Mouse (Mus musculus) forebrain, embryonic 10.5 days (tissue): ENCODE data around the gene Polrmt. TPM values are rescaled to one million over a fixed set of nuclear protein-coding genes. Genes with fewer than 3 reads are reported as not detected.

Experiments
- DNase-seq: peaks from one replicate; pipeline ENCODE4 v3.0.0-alpha.2; 2017; ENCODE audit warnings: low spot score; ENCODE audit errors: extremely low spot score
- H3K27ac ChIP-seq: fragments of 300-500 bp; sonication (generic); 2 replicates; pipeline ENCODE4 v1.5.1; 2016; ENCODE audit warnings: mild to moderate bottlenecking
- H3K27me3 ChIP-seq: fragments of 300-500 bp; sonication (generic); 2 replicates; pipeline ENCODE4 v1.6.1; 2016; ENCODE audit warnings: mild to moderate bottlenecking; ENCODE audit not compliant: poor library complexity, severe bottlenecking
- H3K36me3 ChIP-seq: fragments of 300-500 bp; sonication (generic); replicated peaks from 2 replicates; pipeline ENCODE4 v1.6.1; 2016; ENCODE audit warnings: mild to moderate bottlenecking, moderate library complexity
- H3K4me1 ChIP-seq: fragments of 300-500 bp; sonication (generic); 2 replicates; pipeline ENCODE4 v1.6.1; 2016
- H3K4me3 ChIP-seq: fragments of 300-500 bp; sonication (generic); 2 replicates; pipeline ENCODE4 v1.5.1; 2016; ENCODE audit warnings: mild to moderate bottlenecking, moderate library complexity
- H3K9me3 ChIP-seq: fragments of 300-500 bp; sonication (generic); 2 replicates; pipeline ENCODE4 v1.6.1; 2016; ENCODE audit warnings: mild to moderate bottlenecking, moderate library complexity
- WGBS: fragments of 180-500 bp; shearing (Covaris S2); methylation state at CpG from one replicate; pipeline ENCODE4 v1.1.7; 2016; 5-methylcytosine and 5-hydroxymethylcytosine counted together
- polyA plus RNA-seq: library from polyadenylated mRNA; unstranded; fragments of >200 nt; fragmentation: Nextera tagmentation; extraction: Ambion mirVana; gene quantifications from 2 replicates; pipeline ENCODE4 v1.2.1, GENCODE M21; 2016

The Polrmt gene
- polyA plus RNA-seq, 1 experiment from 2014 or later, result 52.9 TPM

DNA sequence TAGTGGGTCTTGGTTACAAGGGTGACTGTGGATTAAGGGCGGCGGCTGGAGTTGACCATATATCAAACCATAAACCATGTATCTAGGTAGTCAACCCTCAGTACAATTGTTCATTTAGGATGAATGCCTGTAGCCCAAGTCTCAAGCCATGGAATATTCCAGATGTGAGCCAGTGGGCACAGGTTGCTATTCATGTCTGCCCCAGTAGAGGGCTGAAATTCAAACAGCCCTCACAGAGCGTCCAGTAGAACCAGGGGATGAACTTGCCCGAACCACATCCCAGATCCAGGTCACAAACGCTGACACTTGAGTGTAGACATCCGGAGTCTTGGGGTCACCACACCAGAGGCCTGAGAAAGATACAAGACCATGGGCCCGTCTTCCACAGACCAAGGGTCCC lies 36.7 kb upstream of the Polrmt start:
- H3K9me3 ChIP-seq, result no peaks in the 10 kb centered on the region
- WGBS, result 69% methylated on average over 7 of the region's 7 CpGs
- peaks cover 77% of the 10 kb centered on the region for H3K27me3 ChIP-seq
- peaks cover 45% of the 10 kb centered on the region for H3K4me1 ChIP-seq
- H3K4me3 ChIP-seq, result no peak overlapping the region
- no peak overlapping the region for H3K27ac ChIP-seq
- no peak for DNase-seq
- H3K36me3 ChIP-seq, result no peaks in the 10 kb centered on the region

DNA sequence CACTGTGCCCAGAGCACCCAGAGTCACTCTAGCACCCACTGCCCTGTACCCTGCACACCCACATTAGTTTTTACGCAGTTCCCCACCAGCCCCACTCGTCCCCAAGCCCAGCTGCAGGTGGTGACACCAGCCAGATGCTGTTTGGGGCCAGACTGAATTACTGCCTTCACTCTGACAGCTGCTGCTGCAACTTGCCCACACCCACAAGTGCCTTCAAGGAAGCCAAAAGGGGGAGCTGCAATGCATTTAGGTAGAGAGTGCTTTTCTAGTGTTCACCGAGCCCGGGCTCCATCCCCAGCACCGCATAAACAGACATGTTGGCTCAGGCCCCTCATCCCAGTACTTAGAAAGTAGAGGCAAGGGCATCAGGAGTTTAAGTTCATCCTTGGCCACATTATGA lies 35.6 kb upstream of the Polrmt start:
- DNase-seq, result no peak
- Histone ChIP-seq H3K9me3 (no peaks in the 10 kb centered on the region), H3K36me3 (no peaks in the 10 kb centered on the region), H3K4me1 (peaks cover 56% of the 10 kb centered on the region), H3K27ac (no peak overlapping the region), H3K27me3 (peaks cover 83% of the 10 kb centered on the region), H3K4me3 (no peak overlapping the region)
- WGBS, result 66% methylated on average over 5 of the region's 5 CpGs

DNA sequence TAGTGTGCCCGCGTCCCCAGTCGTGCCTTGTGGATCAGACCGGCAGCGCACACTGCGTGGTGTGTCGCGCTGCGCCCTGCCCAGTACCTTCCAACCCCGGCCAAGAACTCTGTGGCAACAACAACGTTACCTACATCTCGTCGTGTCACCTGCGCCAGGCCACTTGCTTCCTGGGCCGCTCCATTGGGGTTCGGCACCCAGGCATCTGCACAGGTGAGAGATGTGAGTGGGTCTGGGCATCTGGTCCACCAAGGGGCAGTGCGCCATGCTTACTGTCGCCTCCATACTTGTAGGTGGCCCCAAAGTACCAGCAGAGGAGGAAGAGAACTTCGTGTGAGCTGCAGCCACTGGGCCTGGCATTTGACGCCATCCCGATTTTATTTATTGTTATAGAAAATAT lies 34.8 kb upstream of the Polrmt start:
- no peak for DNase-seq
- H3K4me3 ChIP-seq, result peak overlapping the region; percentile 55
- WGBS, result 27% methylated on average over 21 of the region's 21 CpGs
- H3K4me1 ChIP-seq, result peaks cover 57% of the 10 kb centered on the region
- no peaks in the 10 kb centered on the region for H3K36me3 ChIP-seq
- H3K9me3 ChIP-seq, result no peaks in the 10 kb centered on the region
- peaks cover 91% of the 10 kb centered on the region for H3K27me3 ChIP-seq
- no peak overlapping the region for H3K27ac ChIP-seq

DNA sequence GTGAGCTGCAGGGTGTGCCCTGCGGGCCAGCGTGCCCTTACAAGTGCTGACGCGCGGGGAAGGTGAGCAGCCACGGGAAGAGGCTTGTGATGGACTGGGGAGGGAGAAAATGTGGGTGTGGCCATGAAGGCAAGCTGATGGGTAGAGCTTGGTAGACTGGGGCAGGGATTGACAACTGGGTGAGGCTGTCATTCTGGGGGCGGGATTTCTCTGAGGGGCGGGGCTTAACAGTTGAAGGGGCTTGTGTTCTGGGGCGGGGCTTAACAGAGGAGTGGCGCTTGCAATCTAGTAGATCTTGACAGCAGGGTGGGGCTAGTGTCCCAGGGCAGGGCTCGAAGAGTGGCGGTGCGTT lies 34.3 kb upstream of the Polrmt start:
- H3K4me3 ChIP-seq, result peak overlapping the region; percentile 55
- H3K4me1 ChIP-seq, result peaks cover 57% of the 10 kb centered on the region
- no peaks in the 10 kb centered on the region for H3K36me3 ChIP-seq
- no peak for DNase-seq
- no peak overlapping the region for H3K27ac ChIP-seq
- 2% methylated on average over 13 of the region's 13 CpGs for WGBS
- H3K27me3 ChIP-seq, result peaks cover 92% of the 10 kb centered on the region
- H3K9me3 ChIP-seq, result no peaks in the 10 kb centered on the region

DNA sequence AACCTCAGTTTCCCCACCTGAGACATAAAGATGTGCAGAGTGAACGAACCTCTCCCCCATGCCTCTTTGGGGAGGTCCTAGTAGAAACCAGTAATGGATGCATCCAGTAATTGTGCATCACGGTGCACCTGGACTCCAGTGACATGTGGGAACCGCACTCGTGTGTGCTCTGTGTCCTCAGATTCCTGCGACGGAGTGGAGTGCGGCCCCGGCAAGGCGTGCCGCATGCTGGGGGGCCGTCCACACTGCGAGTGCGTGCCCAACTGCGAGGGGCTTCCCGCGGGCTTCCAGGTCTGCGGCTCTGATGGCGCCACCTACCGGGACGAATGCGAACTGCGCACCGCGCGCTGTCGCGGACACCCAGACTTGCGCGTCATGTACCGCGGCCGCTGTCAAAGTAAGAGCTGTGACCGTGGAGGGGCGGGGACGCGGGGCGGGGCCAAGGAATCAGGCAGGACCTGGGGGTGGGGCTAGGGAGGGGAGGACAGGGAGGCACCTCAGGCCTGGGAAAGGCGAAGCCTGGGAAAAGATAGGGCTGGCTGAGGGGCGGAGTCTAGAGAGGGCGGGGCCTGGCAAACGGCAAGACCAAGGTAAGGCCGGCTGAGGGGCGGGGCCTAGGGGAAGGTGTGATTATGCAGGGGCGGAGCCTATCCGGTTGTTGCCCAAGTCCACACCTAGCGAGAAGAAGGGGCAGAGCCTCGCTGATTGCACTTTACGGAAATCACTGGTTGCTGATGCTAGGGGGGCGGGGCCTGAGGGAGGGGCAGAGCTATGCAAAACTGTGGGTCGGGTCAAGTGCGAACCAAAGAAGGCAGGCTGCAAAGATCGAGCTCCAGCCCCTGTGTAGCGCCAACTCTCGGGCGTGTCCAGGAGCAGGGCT lies 33.6 kb upstream of the Polrmt start:
- H3K4me3 ChIP-seq, result peak overlapping the region; percentile 55
- peaks cover 57% of the 10 kb centered on the region for H3K4me1 ChIP-seq
- peak overlapping the region; percentile 53 for H3K27ac ChIP-seq
- DNase-seq, result peak; percentile 97
- H3K9me3 ChIP-seq, result peaks cover 3% of the 10 kb centered on the region
- H3K27me3 ChIP-seq, result peaks cover 88% of the 10 kb centered on the region
- H3K36me3 ChIP-seq, result no peaks in the 10 kb centered on the region
- 2% methylated on average over 55 of the region's 55 CpGs for WGBS

DNA sequence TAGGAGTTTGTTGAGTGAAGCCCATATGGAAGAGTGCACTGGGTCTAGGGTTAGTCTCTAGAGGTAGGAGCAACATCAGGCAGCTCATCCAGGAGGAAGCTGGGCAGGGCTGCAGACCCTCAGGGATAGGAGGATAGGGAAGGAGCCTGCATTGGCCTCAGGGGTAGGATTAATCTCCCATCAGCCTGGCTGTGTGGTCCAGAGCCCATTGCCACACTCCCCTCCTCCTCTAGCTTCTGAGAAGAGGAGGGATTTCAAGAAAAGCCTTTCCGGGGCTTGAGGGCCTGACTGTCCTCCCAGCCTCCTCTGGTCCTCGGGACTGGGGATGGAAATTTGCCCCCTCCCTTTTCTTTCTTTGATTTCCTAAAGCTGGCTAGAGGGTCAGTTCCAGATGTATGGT lies 32.8 kb upstream of the Polrmt start:
- WGBS, result 8% methylated on average over 2 of the region's 2 CpGs
- Histone ChIP-seq H3K4me3 (no peak overlapping the region; the same call in 1 of the 2 replicates), H3K4me1 (peaks cover 52% of the 10 kb centered on the region)

DNA sequence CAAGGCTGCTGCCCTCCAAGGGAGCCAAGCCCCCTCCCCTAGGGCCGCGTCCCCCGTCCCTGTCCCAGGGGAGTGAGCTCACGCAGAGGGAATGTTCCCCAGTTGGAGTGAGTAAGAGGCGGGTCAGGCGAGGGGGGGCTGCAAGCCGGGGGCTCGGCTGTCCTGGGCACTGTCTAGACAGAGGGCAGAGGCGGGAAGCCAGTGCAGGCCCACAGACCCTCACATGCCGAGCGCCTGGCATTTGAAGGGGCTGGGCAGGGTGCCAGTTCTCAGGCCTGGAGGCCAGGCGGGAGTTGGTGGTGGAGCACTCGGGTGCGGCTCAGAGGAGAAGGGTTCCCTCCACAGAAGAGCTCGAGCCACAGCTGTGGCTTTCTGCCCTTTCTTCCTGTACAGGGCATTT lies 31.6 kb upstream of the Polrmt start:
- WGBS, result 19% methylated on average over 15 of the region's 15 CpGs
- Histone ChIP-seq H3K4me1 (peaks cover 51% of the 10 kb centered on the region), H3K4me3 (peak overlapping the region; percentile 22; the same call in 1 of the 2 replicates), H3K9me3 (peaks cover 8% of the 10 kb centered on the region), H3K36me3 (no peaks in the 10 kb centered on the region), H3K27ac (0 out of 2 replicates have a peak overlapping the region, but pooled peaks have one; percentile 2), H3K27me3 (peaks cover 71% of the 10 kb centered on the region)
- no peak for DNase-seq

More for the DNA sequence above, 32.8 kb upstream of the Polrmt start:
- peaks cover 8% of the 10 kb centered on the region for H3K9me3 ChIP-seq
- no peak overlapping the region for H3K27ac ChIP-seq
- no peaks in the 10 kb centered on the region for H3K36me3 ChIP-seq
- peaks cover 83% of the 10 kb centered on the region for H3K27me3 ChIP-seq
- DNase-seq, result no peak

DNA sequence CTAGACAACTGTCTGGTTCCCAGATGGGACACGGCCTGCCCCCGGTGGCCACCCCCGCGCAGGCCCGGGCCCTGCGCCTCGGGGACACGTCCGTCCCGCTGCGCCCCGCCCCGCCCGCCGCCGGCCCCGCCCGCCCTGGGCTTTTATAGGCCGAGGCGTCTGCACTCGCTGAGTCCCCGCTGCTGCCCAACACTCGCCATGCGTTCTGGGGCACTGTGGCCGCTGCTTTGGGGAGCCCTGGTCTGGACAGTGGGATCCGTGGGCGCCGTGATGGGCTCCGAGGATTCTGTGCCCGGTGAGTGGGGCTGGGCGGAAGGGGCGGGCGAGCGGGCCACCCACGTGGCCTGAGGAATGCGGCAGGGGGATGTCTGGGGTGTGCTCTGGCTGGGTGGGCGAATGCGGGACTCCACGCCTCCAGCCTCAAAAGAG lies 30.7 kb upstream of the Polrmt start, which contains the start of gene Fstl3:
Gene Fstl3, plus strand, starts transcription at position 170 of the 429 bp plus-strand sequence.
- no peaks in the 10 kb centered on the region for H3K36me3 ChIP-seq
- H3K27me3 ChIP-seq, result peaks cover 63% of the 10 kb centered on the region
- peaks cover 14% of the 10 kb centered on the region for H3K9me3 ChIP-seq
- peak within 1 kb of the TSS; percentile 52 for H3K4me3 ChIP-seq
- peak within 1 kb of the TSS; percentile 74 for H3K27ac ChIP-seq
- DNase-seq, result no peak
- H3K4me1 ChIP-seq, result peaks cover 51% of the 10 kb centered on the region
- 2% methylated on average over 39 of the region's 39 CpGs for WGBS

DNA sequence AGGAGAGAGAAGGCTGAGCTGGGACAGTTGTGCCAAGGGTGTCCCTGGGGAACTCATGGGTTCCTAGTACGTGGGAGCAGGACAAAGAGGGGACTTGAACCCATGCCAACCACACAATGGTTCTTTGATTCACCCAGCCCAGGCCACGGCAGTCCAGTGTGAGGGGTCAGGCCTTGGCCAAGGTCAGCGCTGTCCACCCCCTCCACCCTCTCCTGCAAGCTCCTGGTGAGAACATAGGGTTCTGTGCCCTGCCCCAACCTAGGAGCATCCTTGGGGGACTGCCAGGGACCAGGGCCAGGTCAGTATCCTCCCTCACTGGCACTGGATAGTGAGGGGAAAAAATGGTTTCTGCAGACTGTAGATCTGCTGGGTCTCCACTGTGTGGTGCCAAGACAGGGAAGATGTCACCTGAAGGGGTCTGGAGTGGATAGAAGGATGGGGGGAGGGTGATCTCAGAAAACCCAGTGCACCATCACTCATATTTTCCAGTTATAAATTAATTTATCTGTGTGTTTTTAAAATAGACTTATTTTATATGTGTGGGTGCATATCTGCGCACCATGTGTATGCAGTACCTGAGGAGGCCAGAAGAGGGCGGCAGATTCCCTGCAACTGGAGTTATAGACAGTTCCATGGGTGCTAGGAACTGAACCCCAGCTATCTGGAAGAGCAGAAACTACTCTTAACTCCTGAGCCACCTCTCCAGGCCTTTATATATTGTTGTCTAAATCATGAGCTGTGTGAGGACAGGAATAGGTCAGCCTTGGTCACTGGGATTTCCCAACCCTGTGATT lies 28.3 kb upstream of the Polrmt start:
- 77% methylated on average over 5 of the region's 5 CpGs for WGBS
- Histone ChIP-seq H3K4me1 (peaks cover 28% of the 10 kb centered on the region), H3K27me3 (peaks cover 50% of the 10 kb centered on the region), H3K4me3 (no peak overlapping the region), H3K36me3 (no peaks in the 10 kb centered on the region), H3K9me3 (peaks cover 14% of the 10 kb centered on the region), H3K27ac (no peak overlapping the region)
- no peak for DNase-seq

DNA sequence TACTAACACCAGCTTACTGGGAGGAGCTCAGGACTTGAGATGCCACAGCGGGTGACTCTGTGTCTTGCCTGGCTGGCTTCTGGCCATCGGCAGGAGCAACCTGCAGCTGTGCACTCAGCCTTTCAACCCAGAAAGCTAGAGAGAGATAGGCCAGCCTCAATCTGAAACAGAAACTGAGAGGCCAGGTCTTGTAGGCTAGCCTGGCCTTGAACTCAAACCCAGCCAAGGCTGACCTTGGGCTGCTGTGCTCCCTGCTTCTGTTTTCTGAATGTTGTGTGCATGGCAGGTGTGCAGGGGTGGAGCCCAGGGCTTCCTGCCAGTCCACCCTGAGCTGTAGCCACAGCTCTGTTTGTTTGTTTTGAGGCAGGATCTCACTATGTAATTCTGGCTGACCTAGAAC lies 26.8 kb upstream of the Polrmt start:
- WGBS, result 79% methylated on average over 2 of the region's 2 CpGs
- peaks cover 14% of the 10 kb centered on the region for H3K9me3 ChIP-seq
- no peak for DNase-seq
- H3K36me3 ChIP-seq, result no peaks in the 10 kb centered on the region
- H3K4me3 ChIP-seq, result no peak overlapping the region
- peaks cover 35% of the 10 kb centered on the region for H3K27me3 ChIP-seq
- H3K27ac ChIP-seq, result no peak overlapping the region
- peaks cover 21% of the 10 kb centered on the region for H3K4me1 ChIP-seq

DNA sequence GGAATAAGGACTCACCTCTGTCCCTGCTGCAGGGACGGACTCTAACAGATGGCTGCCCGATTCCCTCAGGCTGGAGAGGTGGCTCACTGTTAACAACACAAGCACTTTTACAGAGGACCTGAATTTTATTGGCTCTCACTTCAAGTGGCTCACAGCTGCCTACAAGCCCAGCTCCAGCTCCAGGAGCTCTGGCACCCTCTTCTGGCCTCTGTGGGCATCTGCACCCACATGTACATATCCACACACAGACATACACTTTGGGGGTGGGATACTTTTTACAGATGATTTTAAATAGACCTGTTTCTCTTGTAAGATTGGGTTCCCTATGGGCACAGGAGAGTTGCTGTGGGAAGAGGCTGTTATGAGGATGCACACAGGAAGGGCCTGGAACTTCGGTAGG lies 25.9 kb upstream of the Polrmt start:
- no peak for DNase-seq
- H3K27me3 ChIP-seq, result peaks cover 26% of the 10 kb centered on the region
- no peak overlapping the region for H3K27ac ChIP-seq
- H3K4me1 ChIP-seq, result peaks cover 21% of the 10 kb centered on the region
- H3K9me3 ChIP-seq, result peaks cover 14% of the 10 kb centered on the region
- H3K36me3 ChIP-seq, result no peaks in the 10 kb centered on the region
- no peak overlapping the region for H3K4me3 ChIP-seq
- WGBS, result 95% methylated on average over 3 of the region's 3 CpGs

DNA sequence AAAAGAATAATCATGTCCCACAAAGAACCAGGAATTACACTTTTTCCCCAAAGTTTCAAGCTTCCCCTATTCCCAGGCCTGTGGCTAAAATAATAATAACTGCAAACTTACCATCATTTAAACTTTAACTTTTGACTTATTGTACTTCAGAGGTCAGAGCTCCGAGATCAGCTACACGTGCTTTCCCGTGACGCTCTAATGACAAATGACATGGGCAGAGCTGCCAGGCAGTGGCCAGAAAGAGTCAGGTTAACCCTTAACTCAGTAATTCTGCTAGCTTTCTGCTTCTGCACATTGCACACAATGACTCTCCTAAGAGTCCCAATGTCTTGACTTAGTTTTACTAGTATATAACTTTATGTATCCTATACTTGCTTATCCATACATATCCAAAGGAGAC lies 22.9 kb upstream of the Polrmt start:
- DNase-seq, result no peak
- Histone ChIP-seq H3K4me3 (no peak overlapping the region), H3K27ac (no peak overlapping the region), H3K9me3 (peaks cover 6% of the 10 kb centered on the region; the same call in 1 of the 2 replicates), H3K4me1 (peaks cover 43% of the 10 kb centered on the region), H3K27me3 (peaks cover 10% of the 10 kb centered on the region), H3K36me3 (peaks cover 11% of the 10 kb centered on the region)
- WGBS, result 79% methylated on average over 4 of the region's 4 CpGs

DNA sequence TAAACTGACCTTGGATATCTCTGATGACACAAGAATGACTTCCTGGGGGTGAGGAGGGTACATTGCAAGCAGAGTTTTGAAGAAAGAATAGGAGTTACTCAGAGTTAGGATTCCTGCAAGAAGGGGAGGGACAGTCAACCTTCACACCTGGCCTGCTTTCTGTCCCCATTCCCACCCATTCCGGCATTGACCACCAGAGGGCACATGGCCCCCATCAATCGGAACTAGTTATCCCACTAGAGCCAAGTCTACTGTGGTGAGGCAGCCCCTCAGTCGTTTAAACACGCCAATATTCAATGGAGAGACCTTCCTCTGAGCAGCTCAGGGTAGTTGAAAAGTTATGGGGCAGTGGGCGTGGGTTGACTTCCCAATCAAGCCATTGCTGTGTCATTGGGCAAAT lies 22.0 kb upstream of the Polrmt start:
- H3K4me3 ChIP-seq, result peak overlapping the region; percentile 96; the same call in 1 of the 2 replicates
- WGBS, result 1% methylated on average over 5 of the region's 5 CpGs
- H3K4me1 ChIP-seq, result peaks cover 52% of the 10 kb centered on the region
- no peak overlapping the region for H3K27ac ChIP-seq
- H3K9me3 ChIP-seq, result peaks cover 6% of the 10 kb centered on the region; the same call in 1 of the 2 replicates
- peak; percentile 84 for DNase-seq
- H3K36me3 ChIP-seq, result peaks cover 19% of the 10 kb centered on the region
- H3K27me3 ChIP-seq, result peaks cover 8% of the 10 kb centered on the region
